Mouse (Mus musculus) kidney, postnatal 14 days (tissue): Measurements from ENCODE around the gene Rasip1.
"Not testable (repeated sequence)": the region's sequence is repeated elsewhere in the genome, so short reads cannot be mapped to it uniquely, and the experiment has no call there.

ENCODE experiments used
- DNase-seq: peaks from one replicate; pipeline ENCODE4 v3.0.0; 2022; ENCODE audit warnings: mixed read lengths

Rasip1 gene

DNA sequence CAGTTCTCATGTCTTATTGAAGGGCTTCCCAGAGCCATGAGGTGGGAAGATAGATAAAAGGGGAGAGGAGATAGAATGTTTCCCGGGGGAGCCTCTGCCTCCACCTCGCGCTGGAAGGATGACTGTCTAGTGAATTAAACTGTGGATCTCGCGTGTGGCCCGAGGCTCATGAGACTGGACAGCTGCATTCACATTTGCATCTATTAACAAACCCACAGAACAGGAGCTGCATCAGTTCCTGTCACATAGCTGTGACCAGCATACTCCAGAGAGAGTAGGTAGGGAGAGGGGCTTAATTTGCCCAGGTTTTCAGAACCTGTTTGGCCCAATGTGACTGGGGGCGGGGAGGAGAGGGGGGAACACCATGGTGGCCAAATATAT is 18.3 kb downstream of the Rasip1 start:
- DNase-seq: no peak

GRCm38 (mm10) chr7:45646671-45647070 is 19.4 kb downstream of the Rasip1 start:
- DNase-seq: no peak

GRCm38 (mm10) chr7:45649351-45649750 is 22.1 kb downstream of the Rasip1 start:
- DNase-seq: no peak

DNA sequence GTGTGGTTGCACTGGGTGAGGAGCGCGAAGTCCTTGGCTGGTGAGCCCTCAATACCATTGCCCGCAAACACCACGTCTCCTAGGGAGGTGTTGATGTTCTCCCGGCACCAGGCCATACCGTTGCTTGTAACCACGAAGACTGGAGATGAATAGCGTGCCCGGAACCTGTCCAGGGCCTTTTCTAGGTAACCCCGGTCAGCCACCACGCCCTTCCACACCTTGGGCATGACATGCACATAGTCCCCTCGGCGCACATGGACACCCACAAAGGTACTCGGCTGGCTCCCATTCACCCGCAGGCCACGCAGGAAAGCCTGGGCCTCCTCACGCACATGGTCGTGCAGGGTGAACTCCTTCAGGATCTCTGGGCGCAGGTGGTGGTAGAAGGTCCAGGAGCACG is 23.2 kb downstream of the Rasip1 start:
- not testable (repeated sequence) for DNase-seq

- DNase-seq: no peak
Measured at GRCm38 (mm10) chr7:45654424-45655047, 27.2 kb downstream of the Rasip1 start.

DNA sequence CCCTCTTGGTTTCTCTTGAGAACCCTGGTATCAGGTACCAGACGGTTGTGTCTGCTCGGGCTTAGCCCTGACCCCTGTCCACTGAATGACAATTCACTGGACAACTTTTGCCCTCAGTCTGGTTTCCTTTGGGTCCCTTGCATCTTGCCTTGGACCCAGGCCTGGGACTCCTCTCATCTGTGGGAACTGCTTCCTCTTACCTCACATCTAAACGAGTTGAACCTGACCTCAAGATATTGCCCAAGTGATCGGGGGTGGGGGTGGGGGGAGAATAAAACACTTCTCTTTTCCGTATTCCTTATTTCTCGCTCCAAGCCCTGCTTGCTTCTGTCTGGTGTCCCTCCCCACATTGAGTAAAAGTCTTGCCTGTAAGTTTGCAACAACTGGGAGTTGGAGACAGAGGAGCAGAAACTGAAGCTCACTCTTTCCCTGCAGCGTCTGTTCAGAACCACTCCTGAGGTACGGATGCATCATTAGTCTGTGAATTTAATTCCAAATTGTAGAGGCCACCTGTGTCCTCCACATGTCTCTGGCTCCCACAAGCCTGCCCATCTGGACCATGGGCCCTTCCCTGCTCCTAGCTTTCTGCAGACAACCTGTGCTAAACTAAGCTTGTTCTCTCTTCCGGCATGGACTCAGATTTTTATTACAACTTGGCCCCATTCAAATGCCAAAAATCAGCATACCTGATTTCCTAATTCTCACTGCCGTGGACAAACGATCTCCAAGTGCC is 33.6 kb downstream of the Rasip1 start:
- DNase-seq: no peak

DNA sequence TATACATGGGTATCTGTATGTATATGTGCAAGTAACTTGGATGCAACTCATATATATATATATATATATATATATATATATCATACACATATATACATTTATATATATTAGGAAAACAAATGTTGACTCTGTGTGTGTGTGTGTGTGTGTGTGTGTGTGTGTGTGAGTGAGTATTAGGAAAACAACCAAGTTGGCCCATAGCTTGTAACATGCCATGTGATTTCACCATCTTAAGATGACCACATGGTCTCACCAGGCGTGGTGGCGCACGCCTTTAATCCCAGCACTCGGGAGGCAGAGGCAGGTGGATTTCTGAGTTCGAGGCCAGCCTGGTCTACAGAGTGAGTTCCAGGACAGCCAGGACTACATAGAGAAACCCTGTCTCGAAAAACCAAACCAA is 34.4 kb downstream of the Rasip1 start:
- not testable (repeated sequence) for DNase-seq

DNA sequence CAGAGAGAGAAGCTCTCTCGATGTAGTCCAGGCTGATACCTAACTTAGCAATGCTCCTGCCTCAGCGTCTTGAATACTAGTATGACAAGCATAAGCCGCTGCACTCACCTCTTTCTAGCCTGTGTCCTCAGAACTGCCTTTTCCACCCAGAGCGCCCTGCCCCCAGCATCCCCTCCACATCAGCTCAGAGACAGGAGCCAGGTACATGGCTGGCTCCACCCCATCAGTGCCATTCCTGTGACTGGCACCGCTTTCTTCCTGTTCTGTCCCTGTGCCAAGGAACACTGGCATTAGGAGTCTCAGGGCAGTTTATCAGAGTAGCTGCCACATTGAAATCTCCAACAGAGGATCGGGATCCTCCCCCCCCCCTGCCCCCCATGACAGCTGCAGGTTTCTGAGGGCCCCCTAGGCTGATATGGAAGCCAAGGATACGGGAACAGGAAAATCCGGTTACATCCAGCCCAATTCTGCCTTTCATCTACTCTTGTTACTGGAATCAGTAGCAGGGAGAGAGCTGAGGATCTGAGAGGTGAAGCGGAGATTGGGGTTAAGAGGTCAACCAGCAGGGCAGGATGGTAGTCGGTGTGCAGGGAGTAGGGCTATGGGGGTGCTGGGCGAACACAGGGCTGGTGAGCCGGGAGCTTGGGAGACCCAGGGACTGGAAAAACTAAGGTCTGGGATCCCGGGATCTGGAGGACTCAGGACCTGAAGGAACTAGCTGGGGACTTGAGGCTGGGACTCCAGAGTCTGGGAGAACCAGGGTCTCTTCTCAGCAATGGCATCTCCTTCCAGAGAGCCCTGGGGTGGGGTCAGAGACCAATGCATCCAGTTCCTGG is 38.2 kb downstream of the Rasip1 start:
- no peak for DNase-seq

GRCm38 (mm10) chr7:45666161-45666560 is 38.9 kb downstream of the Rasip1 start, which contains the start of gene Fut2:
TSS of gene Fut2 (minus strand) at chr7:45666394.
- no peak for DNase-seq

- DNase-seq: no peak
Measured at GRCm38 (mm10) chr7:45667761-45668160, 40.5 kb downstream of the Rasip1 start.

DNA sequence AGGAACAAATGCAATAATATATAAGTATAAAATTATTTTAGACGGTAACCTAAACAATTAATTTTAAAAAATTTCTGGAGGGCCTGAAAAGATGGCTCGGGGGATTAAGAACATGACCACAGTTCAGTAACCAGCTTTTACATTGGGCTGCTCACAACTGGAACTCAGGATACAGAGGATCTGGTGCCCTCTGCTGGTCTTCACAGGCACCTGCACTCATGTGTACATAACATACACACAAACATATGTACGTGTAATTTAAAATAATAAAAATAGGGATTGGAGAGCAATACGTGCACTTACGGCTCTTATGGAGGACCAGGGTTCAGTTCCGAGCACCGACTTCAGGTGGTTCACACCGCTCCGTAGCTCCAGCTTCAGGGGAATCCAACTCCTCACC is 41.6 kb downstream of the Rasip1 start:
- no peak for DNase-seq

DNA sequence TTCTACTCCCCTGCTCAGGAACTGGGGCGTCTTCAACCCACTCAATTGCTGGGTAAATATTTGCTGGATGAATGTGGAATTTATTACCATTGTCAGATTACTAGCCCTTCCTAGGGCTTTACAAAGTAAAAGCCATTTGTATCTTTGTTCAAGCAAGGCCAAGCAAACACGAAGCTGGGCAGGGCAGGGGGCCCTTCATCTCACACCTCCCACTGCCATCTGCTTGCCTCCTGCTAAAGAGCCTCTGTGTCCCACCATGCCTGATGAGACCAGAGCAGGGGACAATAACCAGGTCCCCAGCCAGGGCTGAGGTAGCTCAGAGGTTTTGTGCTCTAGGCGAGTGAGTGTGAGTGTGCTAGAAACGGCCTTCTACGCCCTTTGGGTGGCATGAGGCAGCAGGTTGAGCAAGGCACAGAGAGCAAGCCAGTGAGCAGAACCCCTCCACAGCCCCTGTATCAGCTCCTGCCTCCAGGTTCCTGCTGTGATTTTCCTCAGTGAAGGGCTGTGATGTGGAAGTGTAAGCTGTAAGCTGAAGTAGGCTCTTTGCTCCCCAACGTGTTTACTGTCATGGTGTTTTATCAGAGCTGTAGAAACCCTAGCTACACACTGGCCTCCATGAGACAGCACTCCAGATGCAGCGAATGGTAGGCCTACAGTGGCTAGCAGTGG is 50.5 kb downstream of the Rasip1 start:
- no peak for DNase-seq

- DNase-seq: no peak
Measured at GRCm38 (mm10) chr7:45678513-45678912, 51.2 kb downstream of the Rasip1 start.

GRCm38 (mm10) chr7:45679966-45680621 is 52.8 kb downstream of the Rasip1 start:
- DNase-seq: peak; percentile 62

DNA sequence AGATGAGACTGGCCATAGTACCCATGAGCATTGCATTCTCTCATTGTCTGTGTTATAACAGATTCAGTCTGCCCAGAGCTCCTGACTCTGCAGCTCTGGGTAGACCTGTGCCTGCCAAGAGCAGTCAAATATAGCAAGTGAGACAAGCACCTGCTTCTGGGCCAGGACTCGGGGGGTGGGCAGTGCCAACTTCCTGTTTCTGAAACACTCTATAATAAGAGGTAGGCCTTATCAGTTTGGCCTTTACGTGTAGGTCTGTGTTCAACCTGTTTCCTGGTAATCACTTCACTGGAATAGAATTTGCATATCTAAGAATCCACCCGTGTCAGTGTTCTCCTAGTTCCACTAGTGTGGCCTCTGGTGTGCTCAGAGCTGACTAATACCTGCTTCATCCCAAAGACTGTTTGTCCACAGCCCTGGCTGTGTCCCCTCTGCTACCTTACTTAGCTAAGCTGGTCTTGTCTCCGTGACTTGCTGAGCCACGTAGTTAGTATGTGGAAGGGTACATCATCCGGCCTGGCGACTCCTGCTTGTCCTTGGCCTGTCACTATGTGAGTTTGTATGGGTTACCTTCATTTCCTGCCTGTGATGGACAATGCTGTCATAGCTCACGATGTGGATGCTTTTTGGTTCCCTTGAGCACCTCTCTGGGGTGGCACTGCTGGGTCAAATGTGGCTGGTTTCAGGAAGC is 53.9 kb downstream of the Rasip1 start:
- no peak for DNase-seq

- DNase-seq: peak; percentile 91
Measured at GRCm38 (mm10) chr7:45682144-45683126, 55.1 kb downstream of the Rasip1 start.

DNA sequence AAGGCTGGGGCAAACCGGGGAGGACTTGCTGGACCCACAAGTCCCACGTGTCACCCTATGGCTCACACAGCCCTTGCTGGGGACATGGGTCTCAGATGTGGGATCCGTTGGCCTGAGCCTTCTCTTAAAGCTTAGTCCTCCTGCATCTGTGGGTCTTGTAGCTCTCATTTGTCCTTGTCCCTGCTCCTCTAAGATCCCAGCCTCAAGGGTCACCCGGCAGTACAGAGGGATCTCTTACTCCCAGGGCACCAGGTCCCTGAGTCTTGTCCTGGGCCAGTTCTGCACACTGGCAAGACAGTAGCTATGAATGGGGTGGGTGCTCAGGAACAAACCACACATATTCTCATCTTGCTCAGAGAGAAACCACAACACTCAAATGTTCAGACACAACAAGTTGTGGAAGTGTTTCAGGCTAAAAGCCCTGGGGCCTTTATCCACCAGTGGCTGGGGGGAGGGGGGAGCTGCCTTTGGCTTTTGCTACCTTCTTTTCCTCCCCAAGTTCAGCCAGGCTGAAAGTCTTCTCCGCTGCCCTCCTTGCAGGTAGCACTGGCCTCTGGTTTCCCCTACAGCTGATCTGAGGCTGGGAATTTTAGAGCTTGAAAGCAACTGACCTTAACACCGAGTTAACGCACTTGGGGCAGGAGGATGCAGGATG is 56.2 kb downstream of the Rasip1 start, which contains the start of gene Ntn5:
Ntn5 (plus strand) TSS at position 627 of the 655 bp plus-strand sequence.
- DNase-seq: no peak

DNA sequence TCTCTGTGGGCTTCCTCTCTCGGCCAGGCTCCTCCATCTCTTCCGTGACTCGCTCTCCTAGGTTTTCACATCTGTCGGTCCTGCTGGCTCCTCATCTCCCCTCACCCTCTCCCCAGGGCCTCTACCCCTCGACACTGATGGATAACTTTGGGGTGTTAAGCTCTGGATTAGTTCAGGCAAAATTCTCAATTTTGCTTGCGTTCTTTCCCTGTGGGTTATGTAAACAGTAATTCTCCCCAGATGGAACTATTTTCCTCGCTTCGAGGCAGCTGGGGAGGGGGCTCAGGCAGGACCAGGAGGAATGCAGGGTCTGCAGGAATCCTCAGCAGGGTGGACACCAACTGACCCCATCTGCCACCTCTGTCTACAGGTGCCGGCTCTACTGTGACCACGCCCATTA is 58.5 kb downstream of the Rasip1 start:
- no peak for DNase-seq

GRCm38 (mm10) chr7:45686841-45687240 is 59.6 kb downstream of the Rasip1 start:
- no peak for DNase-seq
